Mouse (Mus musculus): Measurements from ENCODE around the gene Fut7. TPM values are rescaled to one million over a fixed set of nuclear protein-coding genes. Genes with fewer than 3 reads are reported as not detected.
A peak's percentile ranks its signal among the peaks of the same experiment; 100 is the strongest.

The Fut7 gene
- polyA plus RNA-seq, 1 experiment, result 0.51 TPM

DNA sequence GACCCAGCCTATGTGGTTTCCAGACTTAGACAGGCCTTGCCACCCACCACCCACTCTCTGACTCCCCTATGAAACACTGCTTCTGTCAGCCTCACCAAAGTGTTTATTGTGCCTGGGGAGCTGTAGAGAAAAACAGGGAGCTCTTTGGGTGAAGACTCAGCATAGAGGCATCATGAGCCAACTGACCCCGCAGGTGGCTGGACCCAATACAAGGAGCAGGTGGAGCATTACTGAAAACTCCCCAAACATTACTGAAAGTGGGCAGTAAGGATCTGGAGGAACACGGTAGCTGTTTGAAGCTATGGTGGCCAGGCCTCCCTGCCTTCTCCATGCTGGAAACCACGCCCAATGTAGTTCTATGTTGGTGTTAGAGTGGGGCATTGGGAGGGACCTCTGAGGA is 40.6 kb downstream of the Fut7 start:
- DNase-seq, result peak; percentile 69 to 78
- H3K27me3 ChIP-seq (ENCODE audit: control insufficient read depth, insufficient read depth, low read length), result no peaks in the 10 kb centered on the region
- H3K27ac ChIP-seq (ENCODE audit: insufficient read depth, low read length), result peak overlapping the region; percentile 67
- no peak for TF ChIP-seq POLR2A (IDR thresholded peaks at IDR 0.05; ENCODE audit: borderline replicate concordance, insufficient read depth, low read length)
- TF ChIP-seq CTCF (IDR thresholded peaks at IDR 0.05; ENCODE audit: borderline replicate concordance, insufficient read depth, low read depth, low read length), result no peak
- H3K4me1 ChIP-seq (ENCODE audit: control insufficient read depth, insufficient read depth, low read length), result peaks cover 62% of the 10 kb centered on the region
- WGBS, result 35% methylated on average over 3 of the region's 3 CpGs
- H3K4me3 ChIP-seq (replicated peaks; ENCODE audit: insufficient read depth, low read depth, low read length), result no peak overlapping the region

DNA sequence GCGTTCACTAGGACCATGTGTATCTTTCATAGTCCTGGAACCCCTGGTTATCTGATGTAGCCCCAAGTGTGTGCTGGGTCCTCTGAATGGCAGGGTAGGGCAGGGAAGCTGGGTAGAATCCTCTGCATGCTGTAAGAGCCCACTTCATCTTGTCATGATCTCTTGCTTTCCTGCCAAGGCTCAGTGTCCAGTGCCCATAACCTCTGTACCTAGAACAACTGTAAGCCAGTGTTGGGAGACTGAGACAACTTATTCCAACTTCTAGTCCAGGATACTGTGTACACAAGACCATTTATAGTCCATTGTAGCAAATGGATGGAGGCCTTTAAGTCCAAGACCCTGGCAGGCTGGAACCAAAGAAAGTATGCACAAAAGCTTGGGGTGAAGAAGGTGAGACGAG is 42.2 kb downstream of the Fut7 start:
- no peak for DNase-seq
- H3K27ac ChIP-seq (ENCODE audit: insufficient read depth, low read length), result peak overlapping the region; percentile 70
- peaks cover 70% of the 10 kb centered on the region for H3K4me1 ChIP-seq (ENCODE audit: control insufficient read depth, insufficient read depth, low read length)
- no peaks in the 10 kb centered on the region for H3K27me3 ChIP-seq (ENCODE audit: control insufficient read depth, insufficient read depth, low read length)
- 87% methylated on average over 2 of the region's 2 CpGs for WGBS
- TF ChIP-seq POLR2A (IDR thresholded peaks at IDR 0.05; ENCODE audit: borderline replicate concordance, insufficient read depth, low read length) (no peak), CTCF (IDR thresholded peaks at IDR 0.05; ENCODE audit: borderline replicate concordance, insufficient read depth, low read depth, low read length) (no peak)
- H3K4me3 ChIP-seq (replicated peaks; ENCODE audit: insufficient read depth, low read depth, low read length), result no peak overlapping the region

DNA sequence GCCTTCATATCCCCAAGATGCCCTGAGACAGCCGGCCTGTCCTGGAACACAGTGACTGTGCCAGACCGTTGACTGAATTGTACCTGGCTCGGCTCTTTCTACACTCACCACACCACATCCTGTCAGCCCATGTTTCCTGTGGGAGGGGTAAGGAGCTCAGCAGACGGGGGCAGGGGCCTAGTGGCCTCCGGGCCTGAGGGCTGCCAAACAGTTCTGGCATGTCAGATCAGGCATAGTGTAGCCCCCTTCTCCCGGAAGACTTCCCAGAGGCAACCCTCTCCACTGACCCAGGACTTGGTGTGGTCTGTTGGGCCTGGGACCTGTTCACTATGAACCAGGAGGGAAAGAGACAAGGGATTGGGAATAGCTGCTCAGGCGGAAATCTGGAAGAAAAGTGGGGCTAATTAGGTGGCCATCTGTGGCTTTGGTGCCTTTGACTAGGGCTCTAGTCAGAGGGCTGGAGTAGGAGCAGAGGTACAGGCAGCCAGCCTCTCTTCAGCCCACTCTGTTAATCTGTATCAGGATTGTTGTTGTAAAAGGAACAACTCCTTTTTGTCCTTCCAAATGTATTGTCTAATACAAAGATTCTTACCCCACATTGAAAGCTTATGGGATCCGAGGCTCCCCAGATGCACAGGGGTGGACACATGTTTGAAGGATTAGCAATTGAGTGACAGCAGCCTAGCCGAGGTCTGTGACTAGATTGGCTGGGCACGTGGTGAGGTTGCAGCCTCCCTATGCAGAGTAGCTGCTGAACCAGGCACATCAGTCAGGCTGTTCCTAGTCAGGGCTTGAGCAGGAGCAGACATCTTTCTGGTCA is 43.0 kb downstream of the Fut7 start:
- no peak overlapping the region for H3K4me3 ChIP-seq (replicated peaks; ENCODE audit: insufficient read depth, low read depth, low read length)
- H3K4me1 ChIP-seq (ENCODE audit: control insufficient read depth, insufficient read depth, low read length), result peaks cover 70% of the 10 kb centered on the region
- peak; percentile 54 to 61 for DNase-seq
- H3K27me3 ChIP-seq (ENCODE audit: control insufficient read depth, insufficient read depth, low read length), result no peaks in the 10 kb centered on the region
- WGBS, result 19% methylated on average over 10 of the region's 10 CpGs
- 0 out of 2 replicates have a peak, but pooled peaks have one; percentile 15 for TF ChIP-seq POLR2A (IDR thresholded peaks at IDR 0.05; ENCODE audit: borderline replicate concordance, insufficient read depth, low read length)
- no peak for TF ChIP-seq CTCF (IDR thresholded peaks at IDR 0.05; ENCODE audit: borderline replicate concordance, insufficient read depth, low read depth, low read length)
- H3K27ac ChIP-seq (ENCODE audit: insufficient read depth, low read length), result peak overlapping the region; percentile 70

DNA sequence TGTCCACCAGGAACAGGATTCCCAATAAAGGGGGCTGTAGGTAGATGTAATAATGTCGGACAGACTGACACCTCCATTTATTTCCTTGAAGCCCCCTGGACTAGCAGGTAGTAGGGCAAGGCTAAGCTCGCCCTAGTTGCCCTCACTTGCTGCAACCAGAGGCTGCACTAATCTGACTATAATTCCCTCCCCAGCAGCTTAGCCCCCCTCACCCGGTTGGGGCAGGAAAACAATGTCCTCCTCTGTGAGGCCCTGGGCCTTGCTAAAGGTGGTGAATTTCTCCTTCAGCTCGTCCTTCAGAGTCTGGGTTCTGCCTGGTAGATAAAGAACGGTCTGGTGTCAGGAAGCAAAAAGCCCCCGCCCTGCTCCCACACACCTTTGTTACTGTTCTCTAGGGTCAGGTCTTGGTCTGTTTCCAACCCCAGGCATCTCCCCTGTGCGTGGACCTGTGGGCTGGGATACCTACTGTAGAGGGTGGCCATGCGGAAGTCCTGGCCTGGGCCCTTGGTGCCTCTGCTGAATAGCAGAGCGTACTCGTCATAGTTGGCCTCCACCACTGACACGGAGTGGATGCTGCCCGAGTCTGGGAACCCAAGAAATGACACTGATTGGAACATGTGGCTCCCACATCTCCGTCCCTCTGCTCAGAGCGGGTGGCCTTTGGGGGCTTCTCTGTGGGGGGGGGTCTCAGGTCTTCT is 44.7 kb downstream of the Fut7 start:
- peak overlapping the region; percentile 11; the same call in 1 of the 2 replicates for H3K27ac ChIP-seq (ENCODE audit: insufficient read depth, low read length)
- TF ChIP-seq POLR2A (IDR thresholded peaks at IDR 0.05; ENCODE audit: borderline replicate concordance, insufficient read depth, low read length) (no peak), CTCF (IDR thresholded peaks at IDR 0.05; ENCODE audit: borderline replicate concordance, insufficient read depth, low read depth, low read length) (no peak)
- H3K4me3 ChIP-seq (replicated peaks; ENCODE audit: insufficient read depth, low read depth, low read length), result no peak overlapping the region
- no peak for DNase-seq
- H3K27me3 ChIP-seq (ENCODE audit: control insufficient read depth, insufficient read depth, low read length), result no peaks in the 10 kb centered on the region
- peaks cover 64% of the 10 kb centered on the region for H3K4me1 ChIP-seq (ENCODE audit: control insufficient read depth, insufficient read depth, low read length)
- WGBS, result 75% methylated on average over 14 of the region's 14 CpGs

DNA sequence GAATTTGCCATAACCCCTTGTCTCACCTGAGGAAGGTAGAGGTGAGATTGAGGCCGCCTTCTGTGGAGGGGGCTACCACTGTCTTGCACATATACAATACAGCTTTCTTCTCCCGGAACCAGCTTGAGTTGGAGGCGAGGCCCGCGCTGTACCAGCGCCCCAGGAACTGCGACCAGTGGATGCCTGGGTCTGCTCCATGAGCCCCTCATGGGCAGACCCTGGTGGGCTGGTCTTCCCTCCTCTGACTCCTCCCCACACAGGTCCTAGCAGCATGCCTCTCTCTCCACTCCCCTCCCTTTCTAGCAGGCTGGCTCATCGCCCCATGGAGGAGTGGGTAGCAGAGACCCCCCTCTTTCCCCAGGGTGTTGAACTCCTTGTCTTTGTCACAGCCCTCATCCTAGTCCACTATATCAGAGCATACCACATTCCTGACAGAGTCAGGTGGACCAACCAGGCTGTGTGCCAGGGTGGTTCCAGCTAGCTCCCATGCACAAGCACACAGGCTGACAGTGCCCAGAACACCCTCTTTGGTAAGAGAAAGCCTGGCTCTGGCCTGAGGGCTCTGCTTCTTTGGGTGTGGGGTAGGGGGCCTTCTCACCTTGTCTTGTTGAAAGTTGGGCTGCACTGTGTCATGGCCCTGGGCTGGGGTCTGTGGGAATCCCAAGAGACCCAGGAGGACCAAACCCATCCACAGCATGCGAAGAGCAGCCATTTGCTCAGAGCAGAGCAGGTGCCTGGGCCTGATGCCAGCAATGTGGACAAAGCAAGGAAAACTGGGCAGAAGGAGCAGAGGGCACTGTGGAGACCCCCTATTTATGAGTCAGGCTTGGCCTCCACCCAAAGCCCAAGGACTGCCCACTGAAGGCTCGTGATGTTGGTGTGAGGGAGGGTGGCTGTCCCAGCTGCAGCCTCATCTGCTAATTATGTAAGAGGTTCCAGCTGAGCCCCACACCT is 46.2 kb downstream of the Fut7 start:
- WGBS, result 56% methylated on average over 10 of the region's 10 CpGs
- Histone ChIP-seq H3K27me3 (ENCODE audit: control insufficient read depth, insufficient read depth, low read length) (no peaks in the 10 kb centered on the region), H3K4me1 (ENCODE audit: control insufficient read depth, insufficient read depth, low read length) (peaks cover 65% of the 10 kb centered on the region), H3K27ac (ENCODE audit: insufficient read depth, low read length) (peak overlapping the region; percentile 41), H3K4me3 (replicated peaks; ENCODE audit: insufficient read depth, low read depth, low read length) (no peak overlapping the region)
- DNase-seq, result peak; percentile 68 to 72
- TF ChIP-seq POLR2A (IDR thresholded peaks at IDR 0.05; ENCODE audit: borderline replicate concordance, insufficient read depth, low read length) (no peak), CTCF (IDR thresholded peaks at IDR 0.05; ENCODE audit: borderline replicate concordance, insufficient read depth, low read depth, low read length) (no peak)

DNA sequence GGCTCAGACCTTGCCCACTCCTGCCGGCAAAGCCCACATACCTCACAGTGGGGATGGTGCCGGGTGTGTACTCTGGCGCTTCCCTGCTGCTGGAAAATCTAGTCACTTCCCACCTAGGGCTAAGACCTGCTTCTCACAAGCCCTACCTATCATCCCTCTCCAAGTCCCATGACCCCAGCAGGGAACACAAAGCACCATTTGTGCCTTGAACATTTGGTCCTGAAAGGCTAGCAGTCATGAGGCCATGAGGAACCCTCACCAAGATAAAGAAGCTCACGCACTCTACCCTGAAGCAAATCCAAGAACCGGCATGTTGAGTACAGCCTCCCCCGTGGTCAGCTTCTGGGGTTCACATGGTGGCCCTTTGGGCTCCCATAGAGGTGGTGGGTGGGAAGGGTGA is 46.9 kb downstream of the Fut7 start, which contains the start of gene Ptgds:
TSS of gene Ptgds (minus strand) at position 78 of the 400 bp plus-strand sequence.
- no peak for TF ChIP-seq POLR2A (IDR thresholded peaks at IDR 0.05; ENCODE audit: borderline replicate concordance, insufficient read depth, low read length)
- TF ChIP-seq CTCF (IDR thresholded peaks at IDR 0.05; ENCODE audit: borderline replicate concordance, insufficient read depth, low read depth, low read length), result no peak
- DNase-seq, result no peak
- Histone ChIP-seq H3K4me3 (replicated peaks; ENCODE audit: insufficient read depth, low read depth, low read length) (no peak within 1 kb of the TSS), H3K27ac (ENCODE audit: insufficient read depth, low read length) (peak within 1 kb of the TSS; percentile 41), H3K4me1 (ENCODE audit: control insufficient read depth, insufficient read depth, low read length) (peaks cover 60% of the 10 kb centered on the region), H3K27me3 (ENCODE audit: control insufficient read depth, insufficient read depth, low read length) (no peaks in the 10 kb centered on the region)
- 54% methylated on average over 6 of the region's 6 CpGs for WGBS

DNA sequence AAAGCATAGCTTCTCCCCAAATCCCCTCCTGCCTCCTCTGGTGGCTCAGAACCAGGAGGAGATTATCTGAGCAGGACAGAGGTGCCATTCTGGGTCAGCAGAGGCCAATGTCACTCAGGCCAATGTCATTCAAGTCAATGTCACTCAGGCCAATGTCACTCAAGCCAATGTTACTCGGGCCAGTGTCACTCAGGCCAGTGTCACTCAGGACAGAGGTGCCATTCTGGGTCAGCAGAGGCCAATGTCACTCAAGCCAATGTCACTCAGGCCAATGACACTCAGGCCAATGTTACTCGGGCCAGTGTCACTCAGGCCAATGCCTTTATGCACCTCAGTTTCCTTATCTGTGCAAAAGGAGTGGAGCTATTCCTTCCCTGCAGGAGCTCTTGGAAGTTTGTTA is 49.5 kb downstream of the Fut7 start:
- DNase-seq, result no peak
- no peak for TF ChIP-seq CTCF (IDR thresholded peaks at IDR 0.05; ENCODE audit: borderline replicate concordance, insufficient read depth, low read depth, low read length)
- no peak for TF ChIP-seq POLR2A (IDR thresholded peaks at IDR 0.05; ENCODE audit: borderline replicate concordance, insufficient read depth, low read length)
- WGBS, result 95% methylated on average over 2 of the region's 2 CpGs
- Histone ChIP-seq H3K4me3 (replicated peaks; ENCODE audit: insufficient read depth, low read depth, low read length) (no peak overlapping the region), H3K27me3 (ENCODE audit: control insufficient read depth, insufficient read depth, low read length) (no peaks in the 10 kb centered on the region), H3K4me1 (ENCODE audit: control insufficient read depth, insufficient read depth, low read length) (peaks cover 67% of the 10 kb centered on the region), H3K27ac (ENCODE audit: insufficient read depth, low read length) (no peak overlapping the region)

Other genes starting within 250 kb of the Fut7 start
- gene Nrarp, start 242.5 kb upstream of the Fut7 start, polyA plus RNA-seq (2012; rRNA removed), result 7.7 and 9.4 TPM in 2 replicates
- 3.6 and 4.2 TPM in 2 replicates for gene Tor4a, start 226.4 kb upstream of the Fut7 start, polyA plus RNA-seq (2012; rRNA removed)
- gene Nelfb, start 211.8 kb upstream of the Fut7 start, polyA plus RNA-seq (2012; rRNA removed), result 69.4 and 84.5 TPM in 2 replicates
- gene Stpg3, start 208.6 kb upstream of the Fut7 start, polyA plus RNA-seq (2012; rRNA removed), result not detected in 2 replicates
- gene Fam166a, start 204.5 kb upstream of the Fut7 start, polyA plus RNA-seq (2012; rRNA removed), result 0.10 and 0.11 TPM in 2 replicates
- 647 and 663 TPM in 2 replicates for gene Tubb4b, start 198.6 kb upstream of the Fut7 start, polyA plus RNA-seq (2012; rRNA removed)
- gene Slc34a3, start 188.9 kb upstream of the Fut7 start, polyA plus RNA-seq (2012; rRNA removed), result 0.73 and 0.92 TPM in 2 replicates
- not detected in 2 replicates for gene Rnf224, start 186.5 kb upstream of the Fut7 start, polyA plus RNA-seq (2012; rRNA removed)
- gene Rnf208, start 181.0 kb upstream of the Fut7 start, polyA plus RNA-seq (2012; rRNA removed), result 423 and 427 TPM in 2 replicates
- gene Cysrt1, start 180.8 kb upstream of the Fut7 start, polyA plus RNA-seq (2012; rRNA removed), result 0.76 and 0.80 TPM in 2 replicates
- gene AL732309.1, start 176.4 kb upstream of the Fut7 start, polyA plus RNA-seq (2012; rRNA removed), result 12.5 and 14.1 TPM in 2 replicates
- gene Tmem203, start 167.8 kb upstream of the Fut7 start, polyA plus RNA-seq (2012; rRNA removed), result 31.9 and 33.4 TPM in 2 replicates
- 91.0 and 96.9 TPM in 2 replicates for gene Tprn, start 160.6 kb upstream of the Fut7 start, polyA plus RNA-seq (2012; rRNA removed)
- gene Ssna1, start 150.8 kb upstream of the Fut7 start, polyA plus RNA-seq (2012; rRNA removed), result 74.5 and 75.9 TPM in 2 replicates
- gene Anapc2, start 150.8 kb upstream of the Fut7 start, polyA plus RNA-seq (2012; rRNA removed), result 103 TPM in 2 replicates
- gene Tmem210, start 135.1 kb upstream of the Fut7 start, polyA plus RNA-seq (2012; rRNA removed), result not detected in 2 replicates
- 0.20 and 0.21 TPM in 2 replicates for gene Lrrc26, start 133.4 kb upstream of the Fut7 start, polyA plus RNA-seq (2012; rRNA removed)
- 282 and 290 TPM in 2 replicates for gene Grin1, start 104.1 kb upstream of the Fut7 start, polyA plus RNA-seq (2012; rRNA removed)
- gene Man1b1, start 90.9 kb upstream of the Fut7 start, polyA plus RNA-seq (2012; rRNA removed), result 33.2 and 34.1 TPM in 2 replicates
- 63.1 and 71.2 TPM in 2 replicates for gene Dpp7, start 66.9 kb upstream of the Fut7 start, polyA plus RNA-seq (2012; rRNA removed)
- 19.0 and 22.1 TPM in 2 replicates for gene Uap1l1, start 57.6 kb upstream of the Fut7 start, polyA plus RNA-seq (2012; rRNA removed)
- 4.4 and 4.7 TPM in 2 replicates for gene Sapcd2, start 50.9 kb upstream of the Fut7 start, polyA plus RNA-seq (2012; rRNA removed)
- gene Entpd2, start 27.4 kb upstream of the Fut7 start, polyA plus RNA-seq (2012; rRNA removed), result 12.3 and 12.5 TPM in 2 replicates
- gene Npdc1, start 23.9 kb upstream of the Fut7 start, polyA plus RNA-seq (2012; rRNA removed), result 502 and 505 TPM in 2 replicates
- 285 and 294 TPM in 2 replicates for gene Abca2, start 5.4 kb downstream of the Fut7 start, polyA plus RNA-seq (2012; rRNA removed)
- 0.84 and 2.8 TPM in 2 replicates for gene Clic3, start 33.6 kb downstream of the Fut7 start, polyA plus RNA-seq (2012; rRNA removed)
- 196 and 230 TPM in 2 replicates for gene Paxx, start 37.8 kb downstream of the Fut7 start, polyA plus RNA-seq (2012; rRNA removed)
- 2,130 and 2,485 TPM in 2 replicates for gene Ptgds, start 46.8 kb downstream of the Fut7 start, polyA plus RNA-seq (2012; rRNA removed)
- not detected in 2 replicates for gene Lcn12, start 70.6 kb downstream of the Fut7 start, polyA plus RNA-seq (2012; rRNA removed)
- 54.7 and 59.4 TPM in 2 replicates for gene Fbxw5, start 77.5 kb downstream of the Fut7 start, polyA plus RNA-seq (2012; rRNA removed)
- gene C8g, start 78.5 kb downstream of the Fut7 start, polyA plus RNA-seq (2012; rRNA removed), result 3.6 and 4.2 TPM in 2 replicates
- 12.3 and 12.5 TPM in 2 replicates for gene Traf2, start 123.7 kb downstream of the Fut7 start, polyA plus RNA-seq (2012; rRNA removed)
- 345 and 350 TPM in 2 replicates for gene Edf1, start 134.6 kb downstream of the Fut7 start, polyA plus RNA-seq (2012; rRNA removed)
- 3.0 and 4.4 TPM in 2 replicates for gene Mamdc4, start 151.6 kb downstream of the Fut7 start, polyA plus RNA-seq (2012; rRNA removed)
- 176 and 186 TPM in 2 replicates for gene Phpt1, start 152.0 kb downstream of the Fut7 start, polyA plus RNA-seq (2012; rRNA removed)
- 257 and 312 TPM in 2 replicates for gene Ajm1, start 158.5 kb downstream of the Fut7 start, polyA plus RNA-seq (2012; rRNA removed)
- 161 and 172 TPM in 2 replicates for gene Rabl6, start 185.3 kb downstream of the Fut7 start, polyA plus RNA-seq (2012; rRNA removed)
- 0.05 TPM in 1 of 2 replicates, not detected in the other for gene Ccdc183, start 194.4 kb downstream of the Fut7 start, polyA plus RNA-seq (2012; rRNA removed)
- 79.7 and 85.7 TPM in 2 replicates for gene Tmem141, start 198.7 kb downstream of the Fut7 start, polyA plus RNA-seq (2012; rRNA removed)
- 0.31 and 0.35 TPM in 2 replicates for gene Fcna, start 204.8 kb downstream of the Fut7 start, polyA plus RNA-seq (2012; rRNA removed)
- gene Lcn8, start 229.9 kb downstream of the Fut7 start, polyA plus RNA-seq (2012; rRNA removed), result not detected in 2 replicates
- gene Lcn5, start 234.7 kb downstream of the Fut7 start, polyA plus RNA-seq (2012; rRNA removed), result not detected in 2 replicates

Data from cerebellum, adult 2 months (tissue).